Mouse (Mus musculus) left cerebral cortex, postnatal 4 days (tissue): ENCODE data around the gene Dennd2c. TPM values are rescaled to one million over a fixed set of nuclear protein-coding genes. Genes with fewer than 3 reads are reported as not detected.
A peak's percentile ranks its signal among the peaks of the same experiment; 100 is the strongest.
"Not testable (repeated sequence)": the region's sequence is repeated elsewhere in the genome, so short reads cannot be mapped to it uniquely, and the experiment has no call there.

Experiments used
- DNase-seq: peaks from one replicate; pipeline ENCODE4 v3.0.0-alpha.2; 2022
- intact Hi-C: fragments of 180-260 bp; cut with DNase I; formaldehyde crosslinking; loops from one replicate; pipeline ENCODE4 v1.15.1; 2025
- total RNA-seq, 2 experiments: library from RNA; stranded (reverse); gene quantifications; 2 replicates each; pipeline ENCODE4 v1.2.3; 2021

Gene Dennd2c
- total RNA-seq, 2 experiments from 2014 or later: 1.1 to 1.4 TPM

- DNase-seq: no peak
- intact Hi-C loops: no loop called here
These were observed 51.4 kb downstream of the Dennd2c start for GRCm38 (mm10) chr3:103153761-103154160.

- intact Hi-C loops: no loop called here
- DNase-seq: no peak
These were observed 57.0 kb downstream of the Dennd2c start for GRCm38 (mm10) chr3:103159232-103159900.

- intact Hi-C loops: loop anchor here (5.0 to 10.0 kb wide), 3 partner anchors 105 to 165 kb away; partner anchors contain the start of genes Nras and Trim33
- peak; percentile 85 for DNase-seq
These were observed 67.4 kb downstream of the Dennd2c start for GRCm38 (mm10) chr3:103169771-103170170.

GRCm38 (mm10) chr3:103171505-103172267 lies 69.3 kb downstream of the Dennd2c start, which contains the start of gene Bcas2:
Gene Bcas2, plus strand, starts transcription at chr3:103171655.
- peak; percentile 99 for DNase-seq

GRCm38 (mm10) chr3:103172615-103173014 lies 70.2 kb downstream of the Dennd2c start:
- intact Hi-C loops: loop anchor here (5.0 to 10.0 kb wide), 3 partner anchors 102 to 162 kb away; partner anchors contain the start of genes Nras and Trim33
- DNase-seq: no peak

More at GRCm38 (mm10) chr3:103171505-103172267, 69.3 kb downstream of the Dennd2c start, which contains the start of gene Bcas2:
- intact Hi-C loops: loop anchor here (5.0 to 10.0 kb wide), 3 partner anchors 103 to 163 kb away; partner anchors contain the start of genes Nras and Trim33

- intact Hi-C loops: loop anchor here (10.0 kb wide), 2 partner anchors 98 to 158 kb away; partner anchors contain the start of gene Trim33
These were observed 74.3 kb downstream of the Dennd2c start for GRCm38 (mm10) chr3:103176740-103177139.

GRCm38 (mm10) chr3:103179527-103179926 lies 77.1 kb downstream of the Dennd2c start:
- DNase-seq: no peak
- intact Hi-C loops: loop anchor here (10.0 kb wide), 2 partner anchors 95 to 155 kb away; partner anchors contain the start of gene Trim33

More at GRCm38 (mm10) chr3:103176740-103177139, 74.3 kb downstream of the Dennd2c start:
- DNase-seq: no peak

GRCm38 (mm10) chr3:103181171-103181570 lies 78.8 kb downstream of the Dennd2c start:
- no peak for DNase-seq
- intact Hi-C loops: loop anchor here (10.0 kb wide), 2 partner anchors 204 to 554 kb away; partner anchors contain the start of genes Gm10964 and Olfml3

GRCm38 (mm10) chr3:103182821-103183220 lies 80.4 kb downstream of the Dennd2c start:
- no peak for DNase-seq
- intact Hi-C loops: loop anchor here (10.0 kb wide), 2 partner anchors 202 to 552 kb away; partner anchors contain the start of genes Gm10964 and Olfml3

- DNase-seq: not testable (repeated sequence)
- intact Hi-C loops: loop anchor here (10.0 kb wide), 2 partner anchors 200 to 550 kb away; partner anchors contain the start of genes Gm10964 and Olfml3
These were observed 82.1 kb downstream of the Dennd2c start for GRCm38 (mm10) chr3:103184467-103184866.

- intact Hi-C loops: loop anchor here (10.0 kb wide), 2 partner anchors 196 to 546 kb away; partner anchors contain the start of genes Gm10964 and Olfml3
These were observed 86.0 kb downstream of the Dennd2c start for GRCm38 (mm10) chr3:103188451-103188850.

GRCm38 (mm10) chr3:103188856-103189255 lies 86.5 kb downstream of the Dennd2c start:
- intact Hi-C loops: loop anchor here (10.0 kb wide), 2 partner anchors 196 to 546 kb away; partner anchors contain the start of genes Gm10964 and Olfml3
- peak; percentile 45 for DNase-seq

More at GRCm38 (mm10) chr3:103188451-103188850, 86.0 kb downstream of the Dennd2c start:
- DNase-seq: peak; percentile 8

GRCm38 (mm10) chr3:103192161-103192560 lies 89.8 kb downstream of the Dennd2c start:
- intact Hi-C loops: no loop called here

GRCm38 (mm10) chr3:103193186-103193585 lies 90.8 kb downstream of the Dennd2c start:
- DNase-seq: no peak
- intact Hi-C loops: no loop called here

More at GRCm38 (mm10) chr3:103192161-103192560, 89.8 kb downstream of the Dennd2c start:
- DNase-seq: no peak

- intact Hi-C loops: no loop called here
- no peak for DNase-seq
These were observed 94.0 kb downstream of the Dennd2c start for GRCm38 (mm10) chr3:103196320-103196823.

GRCm38 (mm10) chr3:103199386-103199785 lies 97.0 kb downstream of the Dennd2c start:
- intact Hi-C loops: no loop called here
- no peak for DNase-seq

GRCm38 (mm10) chr3:103201105-103201504 lies 98.7 kb downstream of the Dennd2c start:
- DNase-seq, intact Hi-C loops: not testable (repeated sequence)

- intact Hi-C loops: no loop called here
- no peak for DNase-seq
These were observed 101.2 kb downstream of the Dennd2c start for GRCm38 (mm10) chr3:103203554-103203953.

- intact Hi-C loops: no loop called here
- no peak for DNase-seq
These were observed 102.0 kb downstream of the Dennd2c start for GRCm38 (mm10) chr3:103204445-103204844.

- no peak for DNase-seq
These were observed 104.0 kb downstream of the Dennd2c start for GRCm38 (mm10) chr3:103206393-103206792.

More at GRCm38 (mm10) chr3:103206393-103206792, 104.0 kb downstream of the Dennd2c start:
- intact Hi-C loops: no loop called here
